Mouse (Mus musculus): ENCODE measurements around the gene Bad. TPM values are rescaled to one million over a fixed set of nuclear protein-coding genes. Genes with fewer than 3 reads are reported as not detected.
"Not testable (repeated sequence)": the region's sequence is repeated elsewhere in the genome, so short reads cannot be mapped to it uniquely, and the experiment has no call there.

Gene Bad
- polyA plus RNA-seq, 1 experiment from 2014 or later, result 70.9 TPM

DNA sequence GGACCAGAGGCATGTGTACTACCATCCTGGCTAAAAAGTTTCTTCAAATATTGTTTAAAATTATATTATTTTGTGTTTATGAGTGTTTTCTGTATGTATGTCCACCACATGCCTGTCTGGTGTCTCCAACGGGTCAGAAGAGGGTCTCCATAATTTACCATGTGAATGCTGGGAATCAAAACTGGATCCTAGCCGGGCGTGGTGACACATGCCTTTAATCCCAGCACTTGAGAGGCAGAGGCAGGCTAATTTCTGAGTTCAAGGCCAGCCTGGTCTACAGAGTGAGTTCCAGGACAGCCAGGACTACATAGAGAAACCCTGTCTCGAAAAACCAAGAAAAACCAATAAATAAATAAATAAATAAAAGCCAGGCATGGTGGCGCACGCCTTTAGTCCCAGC lies 49.5 kb downstream of the Bad start:
- ATAC-seq (ENCODE audit: low FRiP score, low TSS enrichment); H3K27me3 ChIP-seq (ENCODE audit: control insufficient read depth, insufficient read depth, low read length); H3K27ac ChIP-seq (ENCODE audit: low read depth, low read length); H3K36me3 ChIP-seq (ENCODE audit: control insufficient read depth, insufficient read depth, low read length); H3K9ac ChIP-seq (ENCODE audit: low read depth, low read length); H3K4me3 ChIP-seq (ENCODE audit: low read length); H3K9me3 ChIP-seq (ENCODE audit: control insufficient read depth, low read length); H3K4me2 ChIP-seq (replicated peaks; ENCODE audit: low read depth, low read length): not testable (repeated sequence)
- WGBS, result 90% methylated on average over 6 of the region's 6 CpGs
- H3K4me1 ChIP-seq (ENCODE audit: control insufficient read depth, insufficient read depth, low read length), result peaks cover 30% of the 10 kb centered on the region

DNA sequence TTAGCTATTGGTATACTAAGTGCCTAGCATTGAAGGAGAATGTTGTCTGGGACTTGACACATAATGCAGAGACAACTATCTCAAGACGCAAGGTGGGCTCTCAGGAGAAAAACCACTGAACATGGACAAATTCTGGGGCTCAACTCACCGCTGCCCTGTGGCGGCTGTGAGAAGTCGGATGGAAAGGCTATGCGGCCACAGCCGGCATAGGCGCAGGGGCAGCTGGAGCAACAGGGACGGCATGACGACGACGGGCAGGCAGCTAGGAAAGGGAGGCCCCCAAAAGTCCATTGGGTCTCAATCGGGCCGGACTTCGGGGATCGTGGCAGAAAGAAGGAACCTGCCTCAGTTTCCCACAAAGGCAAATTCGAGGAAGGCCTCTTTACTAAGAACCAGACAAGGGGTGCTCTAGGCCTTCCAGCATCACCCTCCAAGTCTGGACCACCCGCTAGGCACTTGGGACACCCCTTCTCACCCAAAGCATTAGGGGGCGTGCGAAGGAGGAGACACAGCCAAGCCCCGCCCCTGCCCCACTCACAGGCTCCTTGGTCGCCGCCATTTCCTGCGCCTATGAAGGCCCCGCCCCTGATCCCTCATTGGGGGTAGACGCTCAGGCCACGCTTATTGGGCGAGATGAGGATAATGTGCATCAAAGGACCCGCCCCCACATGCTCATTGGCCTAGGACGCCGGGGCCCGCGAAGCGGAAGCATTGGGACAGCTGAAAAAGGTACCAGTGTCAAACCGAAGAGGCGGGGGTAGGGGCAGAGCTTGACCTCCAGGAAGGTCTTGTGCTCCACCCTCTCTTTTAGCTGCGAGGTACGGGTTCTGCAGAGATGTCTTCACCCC lies 50.6 kb downstream of the Bad start, which contains the start of gene Dnajc4:
Gene Dnajc4, minus strand, starts transcription at position 562 of the 848 bp plus-strand sequence.
- no peaks in the 10 kb centered on the region for H3K36me3 ChIP-seq (ENCODE audit: control insufficient read depth, insufficient read depth, low read length)
- peak within 1 kb of the TSS; percentile 33; the same call in 1 of the 2 replicates for H3K27ac ChIP-seq (ENCODE audit: low read depth, low read length)
- peak within 1 kb of the TSS; percentile 59 for H3K9ac ChIP-seq (ENCODE audit: low read depth, low read length)
- H3K4me1 ChIP-seq (ENCODE audit: control insufficient read depth, insufficient read depth, low read length), result peaks cover 28% of the 10 kb centered on the region
- H3K4me3 ChIP-seq (ENCODE audit: low read length), result peak within 1 kb of the TSS; percentile 39
- peak; percentile 94 for ATAC-seq (ENCODE audit: low FRiP score, low TSS enrichment)
- peak within 1 kb of the TSS; percentile 77 for H3K4me2 ChIP-seq (replicated peaks; ENCODE audit: low read depth, low read length)
- 2% methylated on average over 37 of the region's 37 CpGs for WGBS
- H3K27me3 ChIP-seq (ENCODE audit: control insufficient read depth, insufficient read depth, low read length), result no peaks in the 10 kb centered on the region
- H3K9me3 ChIP-seq (ENCODE audit: control insufficient read depth, low read length), result no peaks in the 10 kb centered on the region

DNA sequence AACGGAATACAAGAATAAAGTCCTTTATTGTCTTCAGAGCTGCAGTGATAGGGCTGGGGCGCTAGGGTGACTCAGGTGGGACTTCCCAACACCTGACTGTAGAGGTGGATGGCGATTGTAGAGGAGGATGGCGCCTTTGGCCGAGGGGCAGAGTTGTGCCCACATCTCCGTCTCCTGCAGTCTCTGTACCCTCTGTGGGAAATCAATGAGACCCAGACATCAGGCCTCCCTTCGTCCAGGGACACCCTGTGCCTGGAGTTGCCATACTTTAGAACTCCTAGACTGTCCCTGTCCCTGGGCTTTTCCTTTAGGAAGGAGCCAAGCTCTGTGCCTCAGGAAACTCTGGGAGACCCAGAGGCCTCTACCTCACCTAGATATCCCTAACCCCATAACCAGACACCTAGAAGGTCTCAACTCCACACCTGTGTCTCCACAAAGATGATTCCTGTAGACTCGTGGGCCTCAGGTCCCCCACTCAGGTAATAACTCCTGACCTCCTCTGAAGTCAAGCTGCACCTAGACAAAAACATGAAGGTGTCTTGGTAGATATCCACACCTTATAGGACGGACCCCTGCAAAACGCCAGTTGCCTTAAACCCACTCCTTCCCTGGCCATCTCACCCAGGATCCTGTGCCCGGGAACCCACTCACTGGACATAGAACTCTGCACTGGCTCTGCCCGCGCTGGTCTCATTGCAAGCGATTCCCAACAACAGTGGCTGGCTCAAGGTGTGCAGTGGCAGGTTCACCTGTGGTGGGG lies 51.5 kb downstream of the Bad start:
- Histone ChIP-seq H3K9ac (ENCODE audit: low read depth, low read length) (peak overlapping the region; percentile 59), H3K27ac (ENCODE audit: low read depth, low read length) (peak overlapping the region; percentile 33; the same call in 1 of the 2 replicates), H3K36me3 (ENCODE audit: control insufficient read depth, insufficient read depth, low read length) (no peaks in the 10 kb centered on the region; the same call in 1 of the 2 replicates), H3K4me3 (ENCODE audit: low read length) (peak overlapping the region; percentile 39), H3K27me3 (ENCODE audit: control insufficient read depth, insufficient read depth, low read length) (no peaks in the 10 kb centered on the region), H3K9me3 (ENCODE audit: control insufficient read depth, low read length) (no peaks in the 10 kb centered on the region), H3K4me2 (replicated peaks; ENCODE audit: low read depth, low read length) (peak overlapping the region; percentile 77), H3K4me1 (ENCODE audit: control insufficient read depth, insufficient read depth, low read length) (peaks cover 22% of the 10 kb centered on the region)
- whole genome bisulfite sequencing, result 63% methylated on average over 14 of the region's 14 CpGs
- no peak for ATAC-seq (ENCODE audit: low FRiP score, low TSS enrichment)

DNA sequence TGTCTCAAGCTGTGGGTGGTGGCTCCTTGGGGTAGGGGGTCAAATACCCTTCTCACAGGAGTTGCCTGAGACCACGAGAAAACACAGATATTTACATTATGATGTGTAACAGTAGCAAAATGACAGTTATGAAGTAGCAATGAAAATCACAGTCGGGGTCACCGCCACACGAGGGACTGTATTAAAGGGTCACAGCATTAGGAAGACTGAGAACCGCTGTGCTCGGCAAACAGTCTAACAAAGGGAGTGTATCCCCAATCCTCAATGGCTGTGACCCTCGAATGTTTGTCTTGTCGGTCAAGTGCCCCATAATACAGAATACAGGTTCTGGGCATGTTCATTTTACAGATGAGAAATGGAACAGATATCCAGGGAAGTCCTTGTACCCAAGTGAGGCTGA lies 52.3 kb downstream of the Bad start:
- Histone ChIP-seq H3K4me2 (replicated peaks; ENCODE audit: low read depth, low read length) (no peak overlapping the region), H3K9ac (ENCODE audit: low read depth, low read length) (no peak overlapping the region), H3K4me1 (ENCODE audit: control insufficient read depth, insufficient read depth, low read length) (peaks cover 21% of the 10 kb centered on the region), H3K36me3 (ENCODE audit: control insufficient read depth, insufficient read depth, low read length) (peaks cover under 1% of the 10 kb centered on the region; the same call in 1 of the 2 replicates), H3K27me3 (ENCODE audit: control insufficient read depth, insufficient read depth, low read length) (no peaks in the 10 kb centered on the region), H3K9me3 (ENCODE audit: control insufficient read depth, low read length) (no peaks in the 10 kb centered on the region), H3K4me3 (ENCODE audit: low read length) (no peak overlapping the region), H3K27ac (ENCODE audit: low read depth, low read length) (no peak overlapping the region)
- 88% methylated on average over 8 of the region's 8 CpGs for WGBS
- ATAC-seq (ENCODE audit: low FRiP score, low TSS enrichment), result no peak

DNA sequence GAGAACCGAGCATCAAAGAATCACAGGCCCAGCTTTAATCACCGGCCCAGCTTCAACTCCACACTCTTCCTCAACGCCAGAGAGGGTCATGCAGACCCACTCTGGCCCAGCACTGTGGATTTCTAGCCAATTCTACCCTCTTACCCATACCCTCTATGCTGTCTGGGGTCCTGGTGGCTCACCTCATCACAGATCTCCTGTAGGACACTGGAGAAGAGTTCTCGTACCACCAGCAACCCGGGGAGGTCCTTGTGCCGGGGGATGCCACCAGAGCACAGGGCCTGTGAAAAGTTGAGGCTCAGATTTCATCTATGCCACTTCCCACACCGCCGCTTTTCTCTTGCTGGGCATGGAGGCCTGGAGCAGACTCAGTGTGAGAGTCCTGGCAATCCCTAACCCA lies 52.8 kb downstream of the Bad start:
- peaks cover 21% of the 10 kb centered on the region for H3K4me1 ChIP-seq (ENCODE audit: control insufficient read depth, insufficient read depth, low read length)
- peaks cover 5% of the 10 kb centered on the region for H3K36me3 ChIP-seq (ENCODE audit: control insufficient read depth, insufficient read depth, low read length)
- H3K27me3 ChIP-seq (ENCODE audit: control insufficient read depth, insufficient read depth, low read length), result no peaks in the 10 kb centered on the region
- peak overlapping the region; percentile 92; the same call in 1 of the 2 replicates for H3K4me2 ChIP-seq (replicated peaks; ENCODE audit: low read depth, low read length)
- H3K27ac ChIP-seq (ENCODE audit: low read depth, low read length), result no peak overlapping the region
- peak overlapping the region; percentile 66; the same call in 1 of the 2 replicates for H3K4me3 ChIP-seq (ENCODE audit: low read length)
- 81% methylated on average over 8 of the region's 8 CpGs for WGBS
- no peak for ATAC-seq (ENCODE audit: low FRiP score, low TSS enrichment)
- H3K9ac ChIP-seq (ENCODE audit: low read depth, low read length), result peak overlapping the region; percentile 28; the same call in 1 of the 2 replicates
- no peaks in the 10 kb centered on the region for H3K9me3 ChIP-seq (ENCODE audit: control insufficient read depth, low read length)

DNA sequence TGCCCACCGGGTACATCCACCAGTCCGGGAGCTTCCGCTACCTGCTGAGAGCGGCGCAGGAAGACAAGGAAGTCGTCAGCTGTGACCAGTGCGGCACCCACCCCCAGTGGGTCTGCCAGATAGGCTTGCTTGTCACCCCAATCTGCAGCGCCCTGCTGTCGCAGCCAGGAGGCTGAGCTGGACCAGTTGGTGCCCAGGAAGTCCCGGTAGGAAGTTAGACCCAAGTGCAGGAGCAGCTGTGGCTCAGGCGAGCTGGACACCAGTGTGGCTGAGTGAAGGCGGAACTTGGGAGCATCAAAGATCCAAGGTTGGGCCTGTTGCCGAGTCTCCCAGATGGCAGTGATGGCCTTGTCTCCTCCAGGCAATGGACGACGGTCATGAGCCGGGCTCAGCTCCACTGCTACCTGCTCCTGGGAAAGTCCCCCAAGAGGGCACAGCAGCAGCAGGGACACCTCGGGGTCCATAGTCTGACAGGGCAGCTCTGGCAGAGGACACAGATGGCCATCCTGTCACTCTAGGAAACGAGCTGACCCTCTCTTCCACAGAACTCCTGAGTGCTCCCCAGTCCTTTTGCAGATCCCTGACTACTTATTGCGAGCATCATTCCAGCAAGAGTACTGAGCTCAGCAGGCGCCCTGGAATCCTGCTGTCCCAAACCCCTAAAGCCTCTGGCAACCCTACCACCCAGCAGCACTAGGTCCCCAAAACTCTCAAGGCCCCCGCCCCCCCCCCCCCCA lies 53.8 kb downstream of the Bad start:
- Histone ChIP-seq H3K4me1 (ENCODE audit: control insufficient read depth, insufficient read depth, low read length) (peaks cover 21% of the 10 kb centered on the region), H3K27me3 (ENCODE audit: control insufficient read depth, insufficient read depth, low read length) (no peaks in the 10 kb centered on the region), H3K9me3 (ENCODE audit: control insufficient read depth, low read length) (no peaks in the 10 kb centered on the region), H3K27ac (ENCODE audit: low read depth, low read length) (no peak overlapping the region), H3K9ac (ENCODE audit: low read depth, low read length) (peak overlapping the region; percentile 58), H3K4me3 (ENCODE audit: low read length) (peak overlapping the region; percentile 66), H3K36me3 (ENCODE audit: control insufficient read depth, insufficient read depth, low read length) (peaks cover 5% of the 10 kb centered on the region), H3K4me2 (replicated peaks; ENCODE audit: low read depth, low read length) (peak overlapping the region; percentile 92)
- ATAC-seq (ENCODE audit: low FRiP score, low TSS enrichment), result no peak
- WGBS, result 43% methylated on average over 21 of the region's 21 CpGs

DNA sequence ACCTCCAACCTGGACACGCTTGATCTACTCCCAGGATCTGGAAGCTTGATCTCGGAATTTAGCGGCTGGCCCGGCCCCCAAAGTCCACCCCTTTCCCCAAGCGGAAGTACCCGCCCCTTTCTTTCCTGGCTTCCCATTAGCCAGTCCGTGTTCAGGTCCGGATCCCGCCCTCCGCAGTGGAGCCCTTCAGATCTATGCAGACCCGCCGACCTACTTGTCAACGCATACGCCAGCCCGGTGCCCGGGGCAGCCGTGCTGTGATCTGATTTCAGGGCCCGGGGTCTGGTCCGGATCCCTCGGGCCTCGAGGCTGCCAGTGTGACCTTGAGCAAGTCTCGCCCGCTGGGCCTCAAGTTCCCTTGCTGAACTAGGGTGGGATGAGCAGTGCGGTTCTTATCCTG lies 54.3 kb downstream of the Bad start, which contains the start of the genes Nudt22 and Trpt1:
Gene Nudt22, minus strand, starts transcription at position 112 of the 400 bp plus-strand sequence.
Gene Trpt1, plus strand, starts transcription at position 126 of the 400 bp plus-strand sequence.
- H3K4me1 ChIP-seq (ENCODE audit: control insufficient read depth, insufficient read depth, low read length), result peaks cover 21% of the 10 kb centered on the region
- peak within 1 kb of the TSS; percentile 62; the same call in 1 of the 2 replicates for H3K27ac ChIP-seq (ENCODE audit: low read depth, low read length)
- peak; percentile 78 for ATAC-seq (ENCODE audit: low FRiP score, low TSS enrichment)
- H3K4me2 ChIP-seq (replicated peaks; ENCODE audit: low read depth, low read length), result peak within 1 kb of the TSS; percentile 92
- under 1% methylated on average over 24 of the region's 24 CpGs for WGBS
- H3K36me3 ChIP-seq (ENCODE audit: control insufficient read depth, insufficient read depth, low read length), result peaks cover 5% of the 10 kb centered on the region
- peak within 1 kb of the TSS; percentile 66 for H3K4me3 ChIP-seq (ENCODE audit: low read length)
- peak within 1 kb of the TSS; percentile 67 for H3K9ac ChIP-seq (ENCODE audit: low read depth, low read length)
- H3K9me3 ChIP-seq (ENCODE audit: control insufficient read depth, low read length), result no peaks in the 10 kb centered on the region
- H3K27me3 ChIP-seq (ENCODE audit: control insufficient read depth, insufficient read depth, low read length), result no peaks in the 10 kb centered on the region

DNA sequence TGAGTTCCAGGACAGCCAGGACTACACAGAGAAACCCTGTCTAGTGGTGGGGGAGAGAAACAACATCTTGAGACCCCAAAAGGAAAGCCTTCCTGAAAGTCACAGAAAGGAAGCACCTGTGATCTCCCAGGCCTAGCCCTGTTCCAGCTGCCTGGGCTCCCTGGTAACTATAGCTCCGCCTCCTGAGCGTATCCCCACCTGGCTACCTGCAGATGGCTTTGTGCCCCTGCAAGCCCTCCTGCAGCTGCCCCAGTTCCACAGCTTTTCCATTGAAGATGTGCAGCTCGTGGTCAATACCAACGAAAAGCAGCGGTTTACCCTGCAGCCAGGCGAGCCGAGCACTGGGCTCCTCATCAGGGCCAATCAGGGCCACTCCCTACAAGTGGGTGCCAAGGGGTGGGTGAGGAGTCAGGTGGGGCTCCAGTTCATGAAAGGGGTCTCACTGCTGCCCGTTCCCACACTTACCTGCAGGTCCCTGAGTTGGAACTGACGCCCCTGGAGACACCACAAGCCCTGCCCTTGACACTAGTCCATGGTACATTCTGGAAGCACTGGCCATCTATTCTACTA lies 56.1 kb downstream of the Bad start:
- peaks cover 5% of the 10 kb centered on the region for H3K36me3 ChIP-seq (ENCODE audit: control insufficient read depth, insufficient read depth, low read length)
- H3K4me3 ChIP-seq (ENCODE audit: low read length), result no peak overlapping the region
- peaks cover 20% of the 10 kb centered on the region for H3K4me1 ChIP-seq (ENCODE audit: control insufficient read depth, insufficient read depth, low read length)
- no peak overlapping the region for H3K9ac ChIP-seq (ENCODE audit: low read depth, low read length)
- H3K27me3 ChIP-seq (ENCODE audit: control insufficient read depth, insufficient read depth, low read length), result no peaks in the 10 kb centered on the region
- WGBS, result 87% methylated on average over 9 of the region's 9 CpGs
- no peaks in the 10 kb centered on the region for H3K9me3 ChIP-seq (ENCODE audit: control insufficient read depth, low read length)
- no peak overlapping the region for H3K4me2 ChIP-seq (replicated peaks; ENCODE audit: low read depth, low read length)
- ATAC-seq (ENCODE audit: low FRiP score, low TSS enrichment), result no peak
- H3K27ac ChIP-seq (ENCODE audit: low read depth, low read length), result no peak overlapping the region
